Mouse (Mus musculus) mouse trophoblast stem cell (cell line): ENCODE data around the gene Camk1g.

Experiments
- in situ Hi-C, 2 experiments: fragments of 300-500 bp; cut with MseI, MboI; formaldehyde crosslinking; loops; 2 replicates in 1 of 2; 3 replicates in 1 of 2; pipeline ENCODE4 v1.15.1; 2025

Gene Camk1g

DNA sequence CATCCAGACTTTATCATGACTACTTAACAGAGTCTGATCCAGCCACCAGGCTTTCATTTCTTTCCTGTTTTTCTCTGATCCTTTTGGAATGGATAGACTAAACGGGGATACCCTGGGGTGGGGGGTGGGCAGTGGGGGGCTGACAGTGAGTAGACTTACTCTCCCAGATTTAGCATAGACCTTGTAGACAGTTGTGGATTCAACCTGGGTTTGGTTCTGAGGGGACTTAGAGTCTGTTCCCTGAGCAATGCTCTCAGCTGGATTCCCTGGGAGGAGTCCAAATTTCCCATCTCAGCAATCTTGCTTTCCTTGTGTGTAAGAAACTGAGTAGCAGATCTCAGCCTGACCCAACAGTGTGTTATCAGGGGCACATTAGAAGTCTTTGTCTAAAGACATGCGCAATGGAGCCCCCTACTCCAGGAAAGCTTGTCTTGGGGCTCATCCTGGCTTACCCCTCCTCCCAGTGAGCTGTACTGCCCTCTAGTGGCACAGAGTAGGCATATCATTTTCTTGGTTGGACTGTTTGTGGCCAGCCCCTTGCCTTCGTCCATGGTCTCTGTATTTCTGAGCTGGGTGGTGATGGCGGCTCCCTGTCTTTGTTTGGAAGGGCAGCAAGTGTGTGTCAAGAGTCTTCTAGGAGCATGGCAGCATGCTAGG is 6.5 kb upstream of the Camk1g start:
- in situ Hi-C loops, result loop anchor here in 1 of 2 experiments (10.0 kb wide), 1 partner anchor 112 kb away; the partner anchor contains the start of gene Hsd11b1

DNA sequence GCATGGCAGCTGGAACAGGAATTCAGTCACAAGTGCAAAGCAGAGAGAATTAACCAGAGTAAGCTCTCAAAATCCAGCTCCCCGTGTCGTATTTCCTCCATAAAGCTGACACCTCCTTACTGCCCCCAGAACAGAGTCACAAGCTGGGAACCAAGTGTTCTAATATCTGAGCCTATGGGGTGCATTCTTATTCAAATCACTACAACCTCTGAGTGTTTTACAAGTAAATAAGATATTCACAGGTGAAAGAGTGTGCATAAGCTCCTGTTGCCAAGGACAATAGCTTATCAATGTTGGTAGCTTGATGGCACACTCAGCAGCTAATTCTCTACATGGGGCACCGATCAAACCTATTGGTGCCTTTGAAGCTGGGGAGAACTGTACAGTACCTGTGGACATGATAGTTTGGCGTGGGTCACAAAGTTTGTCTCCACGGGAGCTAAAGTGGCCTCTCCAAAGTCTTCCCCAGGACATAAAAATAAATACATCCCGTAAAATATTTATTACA is 3.9 kb upstream of the Camk1g start:
- in situ Hi-C loops, result loop anchor here (5.0 to 10.0 kb wide), 2 partner anchors 109 to 112 kb away; partner anchors contain the start of gene Hsd11b1 (in 2 of the 2)

DNA sequence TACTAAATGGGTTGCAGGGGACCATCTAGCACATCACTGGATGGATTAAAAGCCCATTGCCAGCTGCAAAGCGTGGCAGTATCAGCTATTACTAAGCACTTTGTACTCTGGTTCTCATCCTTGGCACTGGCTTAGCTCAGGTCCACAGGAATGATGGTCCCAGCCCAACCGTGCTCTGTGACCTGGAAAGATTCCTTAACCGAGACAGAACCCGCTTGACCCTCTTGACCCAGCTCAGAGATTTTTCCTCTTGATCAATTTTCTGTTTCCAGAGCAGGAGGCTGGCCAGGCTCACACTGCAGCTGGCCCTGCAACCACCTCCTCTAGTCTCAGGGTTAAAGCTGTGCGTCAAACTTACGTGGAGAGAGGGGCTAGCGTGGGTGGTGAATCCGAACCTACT is 1.0 kb downstream of the Camk1g start:
- in situ Hi-C loops, result no loop called here

DNA sequence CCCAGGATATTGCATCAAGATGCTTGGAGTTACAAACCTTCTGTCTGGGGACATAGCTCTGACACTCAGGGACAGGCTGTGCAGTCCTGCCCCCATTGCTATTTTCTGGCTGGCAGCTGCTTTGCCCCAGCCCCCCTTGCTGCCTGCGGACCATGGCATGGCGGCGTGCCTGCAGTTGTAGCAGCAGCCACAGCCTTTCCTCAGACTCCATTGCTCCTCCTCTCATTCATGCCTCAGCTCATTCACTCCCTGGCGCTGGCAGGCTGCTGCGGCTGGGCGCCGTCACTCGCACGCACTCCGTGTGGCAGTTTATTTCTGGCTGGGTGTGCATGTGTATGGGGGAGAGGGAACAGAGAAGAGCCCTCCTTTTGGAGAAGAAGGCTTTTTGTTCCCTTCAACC is 2.0 kb downstream of the Camk1g start:
- in situ Hi-C loops, result no loop called here

DNA sequence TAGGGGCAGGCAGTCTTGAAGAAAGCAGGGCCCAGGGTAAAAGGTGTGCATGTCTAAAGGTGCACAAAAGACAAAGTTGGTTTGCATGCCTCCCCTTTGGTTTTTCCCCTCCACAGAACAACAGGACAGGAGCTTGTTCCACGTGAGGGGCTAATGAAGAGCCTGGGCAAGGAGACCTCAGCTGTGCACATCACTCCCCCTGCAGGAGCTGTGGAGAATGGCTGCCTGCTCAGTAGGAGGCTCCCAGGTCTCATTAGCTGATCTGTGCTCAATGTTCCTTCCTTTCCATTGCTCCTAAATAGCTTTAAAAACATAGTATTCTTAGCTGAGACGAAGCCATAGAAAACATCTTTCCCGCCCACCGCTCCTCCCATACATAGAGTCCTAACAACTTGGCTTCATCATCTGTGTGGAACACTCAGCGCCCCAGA is 6.3 kb downstream of the Camk1g start:
- in situ Hi-C loops, result no loop called here

DNA sequence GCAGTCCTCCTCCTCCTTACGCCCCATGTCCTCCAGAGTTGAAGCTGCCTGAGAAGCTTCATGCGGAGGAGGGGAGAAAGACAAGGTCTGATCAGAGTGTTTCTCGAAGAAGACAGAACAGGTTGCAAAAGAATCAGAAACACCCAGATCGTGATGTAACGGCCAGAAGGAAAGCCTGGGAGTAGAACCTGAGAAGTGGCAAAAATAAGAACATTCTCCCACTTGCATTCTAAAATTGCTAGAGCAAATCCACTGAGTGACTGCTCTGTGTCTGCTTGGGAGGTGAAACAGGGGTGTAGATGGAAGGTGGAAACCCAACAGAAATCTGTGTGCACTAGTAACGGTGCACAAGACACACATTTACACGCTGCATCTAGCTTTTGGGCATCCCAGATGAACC is 8.0 kb downstream of the Camk1g start:
- in situ Hi-C loops, result no loop called here

DNA sequence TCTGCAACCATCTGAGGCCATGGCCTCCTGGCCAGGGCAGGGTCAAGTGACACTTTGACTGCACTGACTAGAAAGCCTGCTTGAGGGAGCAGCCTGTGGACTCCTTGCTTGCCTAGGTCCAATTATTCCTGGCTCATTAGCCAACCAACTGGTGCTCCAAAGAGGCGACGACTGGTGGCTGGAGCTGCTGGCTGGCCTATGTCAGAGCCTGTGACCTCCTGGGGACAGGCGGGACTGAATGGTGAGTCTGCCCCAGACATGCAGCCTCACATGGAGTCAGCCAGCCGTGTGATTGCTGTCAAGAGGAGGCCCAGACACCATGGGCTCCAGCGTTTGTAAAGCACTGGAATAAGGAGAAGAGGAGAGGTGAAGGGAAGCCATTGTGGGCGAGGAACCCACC is 8.9 kb downstream of the Camk1g start:
- in situ Hi-C loops, result no loop called here

DNA sequence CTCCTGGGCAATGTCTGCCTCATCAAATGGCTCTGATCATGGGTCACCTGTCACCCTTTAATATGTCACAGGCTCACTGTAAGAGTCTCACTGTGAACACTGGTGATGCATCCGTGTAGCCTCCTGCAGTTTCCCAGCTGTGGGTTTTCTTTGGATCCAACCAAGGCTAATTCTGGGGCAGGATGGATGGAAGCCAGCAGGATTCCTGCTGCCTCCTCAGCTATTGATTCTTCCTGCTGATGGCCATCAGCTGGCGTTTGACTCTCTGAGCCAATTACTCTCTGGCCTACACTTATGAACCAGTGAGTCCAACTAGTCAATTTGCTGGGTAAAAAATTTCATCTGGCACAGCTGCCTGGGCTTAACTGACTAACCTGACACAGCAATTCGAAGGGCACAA is 10.9 kb downstream of the Camk1g start:
- in situ Hi-C loops, result no loop called here

DNA sequence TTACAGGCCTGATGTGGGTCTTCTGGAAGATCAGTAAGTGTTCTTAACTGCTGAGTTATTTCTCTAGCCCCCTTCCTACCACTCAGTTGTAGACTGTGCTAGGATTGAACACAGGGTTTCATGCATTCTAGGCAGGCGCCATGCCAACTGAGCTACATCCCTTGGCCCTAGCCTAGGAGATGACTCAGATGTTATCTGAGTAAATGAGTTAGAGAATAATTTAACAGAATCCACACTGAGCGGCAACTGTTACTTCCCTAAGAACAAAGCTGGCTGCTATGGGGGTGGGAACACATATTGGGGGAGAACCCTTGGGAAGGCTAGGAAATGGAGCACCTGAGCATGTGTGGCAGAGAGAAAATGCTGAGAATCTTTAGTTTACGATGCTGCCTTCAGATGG is 18.5 kb downstream of the Camk1g start:
- in situ Hi-C loops, result no loop called here

DNA sequence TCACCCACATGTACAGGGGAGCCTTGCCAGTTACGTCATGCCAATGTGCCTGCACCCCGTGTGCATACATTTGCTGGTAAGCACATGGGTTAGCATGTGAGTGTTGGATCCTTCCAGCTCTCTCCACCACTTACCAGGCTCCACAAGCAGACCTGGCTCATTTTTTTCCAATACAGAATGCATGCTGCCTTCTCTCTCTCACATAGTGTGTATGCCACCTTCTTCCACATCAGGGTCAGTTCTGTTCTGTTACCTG is 19.6 kb downstream of the Camk1g start:
- in situ Hi-C loops, result no loop called here

DNA sequence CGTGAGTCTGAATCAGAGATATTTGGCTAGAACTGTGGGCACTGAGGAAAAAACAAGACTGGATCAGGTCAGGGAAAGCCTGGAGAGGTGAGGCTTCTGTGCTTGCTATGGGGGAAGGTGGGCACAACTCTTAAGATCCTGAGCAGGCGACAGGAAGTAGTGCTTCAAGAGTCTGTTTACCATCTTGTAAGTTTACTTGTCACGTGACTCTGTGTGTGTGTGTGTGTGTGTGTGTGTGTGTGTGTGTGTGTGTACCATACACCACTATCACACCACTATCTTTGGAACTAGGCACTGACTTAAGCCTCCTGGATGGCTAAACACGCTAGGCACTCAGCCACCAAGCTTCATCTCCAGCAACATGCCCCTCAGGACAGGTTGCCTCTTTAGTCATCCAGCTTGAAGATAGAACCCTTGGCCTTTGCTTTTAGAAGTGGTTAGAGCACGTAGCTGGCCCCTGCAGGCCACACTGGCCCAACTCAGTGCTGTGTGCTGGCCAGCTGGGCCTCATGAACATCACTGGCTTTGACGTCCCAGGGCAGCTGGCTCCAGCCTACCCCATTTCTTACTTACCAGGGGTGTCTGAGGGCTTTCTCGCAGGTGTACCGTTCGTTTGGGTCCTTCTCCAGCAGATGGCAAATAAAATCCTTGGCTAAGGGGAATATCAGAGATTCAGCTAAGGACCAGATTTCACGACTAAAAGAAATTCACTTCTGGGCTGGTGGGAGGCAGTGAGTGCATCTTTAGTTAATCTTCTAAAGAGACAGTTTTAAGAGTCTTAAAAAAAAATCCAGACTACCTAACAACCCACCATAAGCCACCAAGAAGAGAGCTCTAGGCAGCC is 20.2 kb downstream of the Camk1g start:
- in situ Hi-C loops, result no loop called here

DNA sequence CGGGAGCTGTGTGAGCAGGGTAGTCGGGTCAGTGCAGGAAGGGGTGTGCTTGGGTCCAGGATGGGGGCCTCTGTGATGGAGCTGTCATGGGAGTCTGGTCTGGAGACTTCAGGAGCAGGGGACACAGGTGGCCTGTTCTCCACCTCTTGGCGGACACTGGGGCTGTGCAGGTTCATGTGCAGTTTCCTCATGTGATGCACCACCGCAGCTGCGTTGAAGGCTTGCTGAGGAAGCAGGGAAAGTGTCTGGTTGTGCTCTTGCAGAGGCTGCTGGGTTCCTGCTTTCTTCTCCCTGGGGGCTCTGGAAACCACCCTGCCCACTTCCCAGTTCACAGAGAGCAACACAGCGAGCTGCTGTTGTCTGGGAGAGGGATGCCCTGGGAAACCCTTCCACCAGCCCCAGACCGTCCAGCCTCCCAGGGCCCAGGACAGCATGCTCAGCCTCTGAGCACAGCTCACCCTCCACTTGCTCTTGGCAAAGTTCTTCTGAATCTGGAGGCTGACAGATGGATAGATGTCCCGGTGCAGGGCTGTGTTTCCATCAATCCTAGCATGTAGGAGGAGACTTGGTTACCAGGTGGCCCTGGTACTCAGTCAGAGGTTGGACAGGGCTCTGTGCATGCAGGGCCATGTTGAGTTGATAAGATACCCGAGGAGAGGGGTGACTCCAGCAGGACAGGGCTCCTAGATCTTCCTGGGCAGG is 21.7 kb downstream of the Camk1g start:
- in situ Hi-C loops, result no loop called here

DNA sequence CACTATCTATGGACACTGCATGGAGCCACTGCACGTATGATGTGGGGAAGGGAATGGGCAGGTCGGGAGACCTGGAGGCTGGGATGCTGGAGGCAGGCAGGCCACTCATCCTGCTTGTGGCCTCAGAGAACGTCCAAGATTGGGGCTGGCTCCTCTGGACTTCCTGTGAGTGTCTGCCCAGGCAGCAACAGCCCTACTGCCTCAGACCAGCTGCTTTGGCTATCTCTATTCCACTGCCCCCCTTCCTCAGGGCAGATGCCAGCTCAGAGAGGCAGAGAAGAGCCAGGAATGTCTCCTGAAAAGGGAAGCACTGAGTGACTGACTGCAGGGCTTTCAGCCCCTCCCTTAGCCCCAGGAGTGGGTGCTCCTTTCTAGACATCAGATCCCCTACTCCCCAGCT is 23.2 kb downstream of the Camk1g start:
- in situ Hi-C loops, result no loop called here

DNA sequence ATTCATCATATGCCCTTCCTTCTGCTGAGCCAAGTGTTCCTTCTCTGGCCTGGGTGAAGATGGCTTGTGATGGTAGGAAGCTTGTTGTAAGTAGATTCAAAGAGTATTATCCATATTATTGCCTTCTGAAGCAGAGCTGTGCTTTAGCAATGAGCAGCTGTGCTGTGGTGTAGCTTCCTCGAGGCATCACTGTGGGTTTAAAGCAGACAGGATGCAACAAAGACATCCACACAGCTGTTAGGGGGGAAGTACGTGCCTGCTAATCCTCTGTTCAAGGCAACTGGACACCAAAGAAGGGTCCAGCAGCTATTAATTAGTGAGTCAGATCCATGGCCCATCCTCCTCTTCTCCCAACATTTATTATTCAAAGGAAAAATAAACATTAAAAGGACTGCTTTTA is 25.1 kb downstream of the Camk1g start:
- in situ Hi-C loops, result no loop called here

DNA sequence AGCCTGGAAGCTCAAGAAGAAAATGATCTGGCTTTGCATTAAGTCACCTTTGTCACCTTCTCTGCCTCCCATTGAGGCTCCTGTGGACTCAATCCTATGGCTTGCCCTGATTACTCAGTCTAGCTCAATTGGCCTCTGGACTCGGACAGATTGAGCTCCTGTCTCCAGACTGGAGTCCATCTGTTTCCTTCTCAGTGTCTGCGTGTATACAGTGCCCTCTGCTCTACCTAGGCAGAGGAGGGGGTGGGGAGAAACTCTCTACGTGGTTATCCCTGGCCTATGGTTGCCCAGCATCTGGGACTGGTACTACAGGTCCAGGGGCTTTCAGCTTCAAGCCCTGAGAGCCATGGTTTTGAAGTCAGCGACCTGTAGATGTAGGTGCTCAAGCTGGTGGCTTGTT is 26.2 kb downstream of the Camk1g start:
- in situ Hi-C loops, result no loop called here

DNA sequence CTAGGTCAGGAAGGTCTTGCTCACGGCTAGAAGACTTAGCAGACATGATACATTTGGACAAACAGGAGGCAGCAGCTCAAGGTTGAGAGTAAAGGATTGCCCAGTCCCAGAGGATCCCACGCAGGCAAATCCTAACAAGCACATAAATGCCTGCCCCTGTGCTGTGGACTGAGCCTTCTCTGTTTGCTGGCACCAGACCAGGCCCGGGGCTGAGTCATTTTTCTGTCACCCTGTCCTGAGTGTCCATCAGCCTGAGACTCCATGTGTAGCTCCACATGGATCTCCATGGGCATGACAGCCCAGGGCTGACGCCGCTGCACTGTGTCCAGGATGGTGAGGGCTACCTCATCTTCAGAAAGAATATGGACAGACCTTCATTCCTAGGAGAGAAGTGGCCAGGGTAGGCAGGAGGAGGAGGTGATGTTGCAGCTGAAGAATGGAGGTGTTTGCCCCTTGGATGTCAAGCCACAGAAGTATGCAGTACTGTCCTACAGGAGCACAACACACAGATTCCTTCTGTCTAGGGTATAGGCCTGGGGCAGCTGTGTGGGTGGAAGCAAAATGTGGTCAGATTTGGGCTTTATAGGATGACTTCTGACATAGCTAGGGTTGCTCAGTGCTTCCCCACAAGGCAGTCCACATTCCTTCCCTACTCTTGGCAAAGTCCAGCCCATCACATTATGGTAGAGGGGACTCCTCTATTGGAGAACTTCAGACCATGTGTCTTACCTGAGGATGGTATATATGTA is 27.7 kb downstream of the Camk1g start:
- in situ Hi-C loops, result no loop called here

DNA sequence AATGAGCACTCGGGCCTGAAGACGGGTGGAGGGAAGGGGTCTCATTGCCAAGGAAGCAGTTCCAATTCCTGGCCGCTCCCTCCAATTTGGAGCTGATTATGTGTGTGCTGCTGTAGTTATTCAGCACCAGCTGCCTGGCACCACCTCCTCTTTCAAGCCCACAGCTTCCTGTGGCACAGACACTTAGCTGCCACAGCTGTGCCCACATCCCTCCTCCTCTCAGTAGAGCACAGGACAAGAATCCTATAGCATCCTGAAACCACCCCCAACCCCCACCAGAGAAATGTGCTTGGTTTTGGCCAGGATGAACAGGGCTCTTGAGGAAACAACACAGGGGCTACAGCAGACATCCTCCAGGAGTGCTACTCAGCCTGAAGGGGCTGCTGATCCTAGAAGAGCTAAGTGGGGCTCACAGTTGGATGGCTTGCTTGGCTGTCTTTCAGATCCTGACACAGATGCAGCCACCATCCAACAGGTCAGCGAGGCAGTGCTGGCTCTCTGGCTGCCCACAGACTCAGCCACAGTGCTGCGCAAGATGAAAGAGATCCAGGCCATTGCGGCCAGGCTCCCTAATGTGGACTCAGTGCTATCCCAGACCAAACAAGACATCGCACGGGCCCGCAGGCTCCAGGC is 31.6 kb downstream of the Camk1g start:
- in situ Hi-C loops, result no loop called here

DNA sequence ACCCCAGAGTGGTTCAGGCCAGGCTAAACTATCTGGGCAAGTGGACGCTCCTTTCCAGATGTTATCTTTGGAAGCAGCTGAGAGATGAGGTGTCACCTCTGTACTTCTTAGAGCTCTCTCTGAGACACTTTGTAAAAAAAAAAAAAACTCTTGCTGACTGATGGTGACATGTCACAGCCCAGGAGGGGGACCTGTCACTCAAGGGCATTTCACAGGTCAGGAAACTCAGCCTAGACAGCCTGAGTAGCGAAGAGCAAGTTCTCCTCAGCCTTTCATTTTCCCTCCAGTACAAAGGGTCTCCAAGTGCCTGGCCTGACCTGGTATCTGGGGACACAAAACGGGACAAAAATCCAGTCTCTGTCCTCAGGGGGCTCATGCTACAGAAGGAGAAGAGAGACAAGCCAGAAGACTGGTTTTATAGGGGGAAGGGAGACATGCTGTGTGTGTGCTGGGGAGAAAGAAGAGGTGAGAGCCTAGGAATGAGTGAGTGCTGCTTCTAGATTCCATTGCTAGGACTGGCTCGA is 32.2 kb downstream of the Camk1g start:
- in situ Hi-C loops, result no loop called here

DNA sequence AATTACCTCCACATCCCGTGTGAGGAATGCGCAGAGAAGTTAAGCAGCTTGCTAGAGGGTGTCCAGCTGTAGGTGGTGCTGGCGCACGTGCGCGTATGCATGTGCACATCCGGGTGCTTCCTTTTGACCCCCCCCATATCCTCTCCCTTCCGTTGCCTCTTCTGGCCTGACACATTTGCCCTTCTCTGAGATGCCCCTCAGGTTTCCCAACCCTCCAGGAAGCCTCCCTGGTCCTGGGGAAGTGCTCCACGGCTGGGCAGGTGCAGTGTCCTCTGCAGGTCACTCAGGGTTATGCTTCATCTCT is 33.1 kb downstream of the Camk1g start:
- in situ Hi-C loops, result no loop called here

DNA sequence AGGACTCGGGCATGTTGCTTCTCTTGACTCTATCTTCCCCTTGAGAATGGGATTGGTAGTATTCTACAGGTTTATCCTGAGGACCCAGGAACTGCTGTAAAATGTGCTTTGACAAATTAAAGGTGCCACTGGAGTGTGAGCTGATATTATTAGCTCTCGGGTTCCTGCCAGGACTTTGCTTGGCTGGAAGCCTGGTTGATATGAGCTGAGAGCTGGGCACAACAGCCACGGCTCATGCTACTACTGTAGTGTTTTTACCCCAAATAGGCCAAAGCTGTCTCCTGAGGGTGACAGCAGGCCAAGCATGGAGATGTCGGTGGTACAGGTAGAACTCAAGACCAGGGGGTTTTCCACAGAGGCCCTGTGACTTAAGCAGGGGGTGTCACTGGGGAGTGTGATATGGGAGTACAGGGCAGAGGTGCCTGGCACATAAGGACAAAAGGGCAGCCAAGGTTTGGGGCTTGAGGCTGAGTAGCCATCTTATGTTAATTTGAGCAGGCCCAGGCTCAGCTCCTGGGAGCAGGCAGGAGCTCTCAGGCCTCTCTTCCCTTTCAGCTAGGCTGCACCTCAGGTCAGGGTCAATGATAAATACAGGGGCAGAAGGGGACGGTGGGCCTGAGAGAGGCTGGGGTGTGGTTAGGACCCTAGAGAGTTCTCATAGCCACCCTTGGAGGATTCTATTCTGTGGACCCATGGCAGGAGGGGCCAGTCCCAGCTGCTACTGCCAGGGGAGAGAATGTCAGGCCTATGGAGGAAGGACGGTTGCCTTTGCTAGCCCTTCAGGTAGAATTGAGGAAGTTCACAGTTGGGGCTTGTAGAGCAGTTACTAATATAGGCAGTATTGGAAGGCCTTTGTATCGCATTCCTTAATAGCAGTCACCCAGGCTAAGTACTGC is 33.7 kb downstream of the Camk1g start:
- in situ Hi-C loops, result no loop called here
